Mouse (Mus musculus) adrenal gland, postnatal 10 days (tissue): ENCODE measurements around the gene Haus3. TPM values are rescaled to one million over a fixed set of nuclear protein-coding genes. Genes with fewer than 3 reads are reported as not detected.

Experiments used
- DNase-seq: peaks from one replicate; pipeline ENCODE4 v3.0.0; 2021; ENCODE audit warnings: mixed read lengths
- total RNA-seq, 2 experiments: library from RNA; stranded (reverse); gene quantifications; 2 replicates each; pipeline ENCODE4 v1.2.3; 2021

Haus3 gene
- total RNA-seq, 2 experiments from 2014 or later: 9.3 to 9.8 TPM

DNA sequence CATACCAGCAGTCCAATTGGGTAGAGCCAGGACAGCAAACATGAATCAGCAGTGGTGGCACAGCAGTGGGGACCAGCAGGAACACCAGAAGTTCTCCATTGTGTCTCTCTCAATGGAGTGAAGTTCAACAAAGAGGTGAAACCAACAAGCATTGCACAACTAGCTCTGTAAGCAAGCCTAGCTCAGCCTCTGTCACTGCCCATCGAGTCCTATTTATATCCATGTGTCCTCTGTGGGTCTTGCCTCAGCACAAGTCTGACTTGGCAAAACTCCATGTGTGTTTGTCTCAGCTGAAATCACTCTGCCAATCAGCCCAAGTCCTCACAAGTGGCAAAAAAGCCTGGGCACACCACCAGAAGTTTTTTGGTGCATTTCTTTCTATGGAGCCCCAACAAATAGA, 63.6 kb downstream of the Haus3 start:
- peak; percentile 56 for DNase-seq

Other genes with a start within 250 kb of the Haus3 start
- gene Nelfa, start 233.1 kb downstream of the Haus3 start, total RNA-seq: 10 to 100 TPM; 18.2 to 22.7 TPM
- gene Gm1673, start 186.1 kb downstream of the Haus3 start, total RNA-seq: 10 to 100 TPM; 18.2 to 23.6 TPM
- 10 to 100 TPM; 19.6 to 30.1 TPM for gene Nat8l, start 173.5 kb downstream of the Haus3 start, total RNA-seq
- gene Poln, start 79 bp downstream of the Haus3 start, total RNA-seq: 10 to 100 TPM; 37.3 to 40.0 TPM
- 100 to 1,000 TPM; 140 to 144 TPM for gene Mxd4, start 18.2 kb upstream of the Haus3 start, total RNA-seq
- gene Zfyve28, start 118.9 kb upstream of the Haus3 start, total RNA-seq: 1 to 10 TPM; 1.2 to 1.8 TPM
- gene Cfap99, start 119.1 kb upstream of the Haus3 start, total RNA-seq: not detected
- 100 to 1,000 TPM; 102 to 109 TPM for gene Rnf4, start 166.8 kb upstream of the Haus3 start, total RNA-seq
- 10 to 100 TPM; 26.7 to 34.3 TPM for gene Fam193a, start 200.4 kb upstream of the Haus3 start, total RNA-seq